Mouse (Mus musculus): ENCODE measurements at regions not wholly inside any gene's neighbourhood (a gene's known extent, or its start where the extent isn't known, plus 50 kb on each side); places are given as distances from the start of the nearest gene placed in this dataset.

GRCm38 (mm10) chr9:98700571-98700970 is 99.1 kb upstream of the Mrps22 start:
- TF ChIP-seq CTCF (IDR thresholded peaks at IDR 0.05; ENCODE audit: control insufficient read depth, insufficient read depth, insufficient replicate concordance, low read depth, low read length) (no peak), POLR2A (IDR thresholded peaks at IDR 0.05; ENCODE audit: control insufficient read depth, low read depth, low read length) (no peak)
